Mouse (Mus musculus) testis, postnatal 14 days (tissue): ENCODE results near the gene Tenm3.

Experiments
- DNase-seq: peaks from one replicate; pipeline ENCODE4 v3.0.0; 2021; ENCODE audit warnings: low spot score

Gene Tenm3

DNA sequence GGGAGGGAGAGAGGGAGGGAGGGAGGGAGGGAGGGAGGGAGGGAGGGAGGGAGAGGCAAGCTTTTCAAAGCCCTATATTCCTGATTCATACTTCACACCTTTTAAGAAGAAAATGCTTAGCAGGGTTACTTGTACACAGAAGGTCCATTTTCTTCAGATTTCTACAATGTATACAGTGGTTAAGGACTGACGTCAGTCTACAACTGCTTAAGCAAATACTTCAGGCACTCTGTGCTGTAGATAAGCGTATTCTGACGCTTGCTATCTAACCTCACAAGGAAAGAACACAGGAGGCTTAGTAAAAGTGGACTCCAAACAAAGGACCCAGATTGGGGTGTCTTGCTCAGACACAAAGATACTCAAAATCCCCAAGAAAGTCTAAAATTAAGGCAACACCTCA, 34.6 kb downstream of the Tenm3 start:
- DNase-seq = no peak

DNA sequence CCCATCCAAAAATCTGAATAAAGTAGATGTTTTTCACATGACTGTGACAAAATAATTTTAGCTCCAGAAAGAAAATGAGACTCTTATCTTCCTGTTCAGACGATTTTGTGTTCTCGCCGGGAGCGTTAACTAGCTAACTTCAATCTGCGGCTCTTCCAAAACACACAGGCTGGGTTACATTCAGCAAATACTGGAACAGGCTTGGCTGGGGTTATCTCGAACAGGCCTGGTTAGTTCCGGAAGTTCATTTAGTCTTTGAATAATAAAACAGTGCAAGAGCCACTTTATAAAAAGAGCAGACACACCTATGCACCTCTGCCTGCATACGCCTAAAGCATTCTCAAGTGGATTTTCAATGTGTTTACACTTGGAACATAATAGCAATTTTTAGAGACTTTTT, 40.7 kb downstream of the Tenm3 start:
- no peak for DNase-seq

DNA sequence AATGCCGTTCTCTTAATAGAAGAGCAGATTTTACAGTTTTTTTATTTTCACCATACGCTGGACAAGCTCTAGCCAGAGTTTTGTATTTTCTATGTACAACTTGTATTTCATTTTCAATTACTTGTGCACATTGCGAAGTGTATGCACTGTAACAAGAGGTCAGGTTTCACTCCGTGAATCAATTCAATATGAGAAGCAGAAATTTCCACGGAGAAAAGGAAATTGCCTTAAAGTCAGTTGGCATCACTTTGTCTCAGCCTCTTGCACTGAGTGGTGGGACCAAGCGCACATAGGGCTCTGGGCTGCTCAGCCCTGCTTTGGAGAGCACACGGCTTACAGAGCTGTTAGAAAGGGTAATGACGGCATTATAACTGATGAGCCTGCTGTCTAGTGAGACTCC, 41.5 kb downstream of the Tenm3 start:
- no peak for DNase-seq

DNA sequence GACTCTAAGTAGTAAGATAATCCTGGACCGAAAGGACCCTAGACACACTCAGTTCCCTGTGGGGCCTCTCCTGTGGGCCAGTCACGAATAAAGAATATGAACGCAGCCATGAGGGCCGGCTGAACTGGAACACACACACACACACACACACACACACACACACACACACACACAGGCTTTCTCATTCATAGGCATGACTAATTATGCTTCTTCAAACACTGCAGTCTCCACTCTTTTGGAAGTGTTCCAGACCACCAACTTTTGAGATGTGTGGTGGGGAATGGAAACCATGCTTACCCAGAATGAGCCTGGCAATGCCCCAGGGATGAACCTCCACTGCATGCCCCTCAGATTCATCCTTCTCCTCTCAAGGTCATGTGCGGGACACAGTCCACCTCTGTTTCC, 45.8 kb downstream of the Tenm3 start:
- no peak for DNase-seq

DNA sequence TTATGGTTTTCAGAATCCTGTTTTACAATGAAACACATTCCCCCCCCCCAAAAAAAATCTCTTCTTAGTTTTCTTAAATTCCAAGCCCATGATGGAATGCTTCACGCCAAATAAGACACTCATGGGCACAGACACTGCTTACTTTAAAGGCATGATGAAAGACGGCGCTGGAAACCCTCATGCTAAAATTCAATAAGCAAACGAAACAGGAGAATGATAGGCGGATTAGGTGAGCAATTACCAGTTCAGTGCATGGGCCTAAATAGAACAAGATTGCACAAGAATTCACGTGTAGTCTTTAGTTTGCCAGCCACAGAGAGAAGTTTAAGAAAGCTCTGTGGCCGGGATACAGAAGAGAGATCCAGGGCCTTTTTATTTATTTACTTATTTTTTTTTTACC, 49.5 kb downstream of the Tenm3 start:
- no peak for DNase-seq

DNA sequence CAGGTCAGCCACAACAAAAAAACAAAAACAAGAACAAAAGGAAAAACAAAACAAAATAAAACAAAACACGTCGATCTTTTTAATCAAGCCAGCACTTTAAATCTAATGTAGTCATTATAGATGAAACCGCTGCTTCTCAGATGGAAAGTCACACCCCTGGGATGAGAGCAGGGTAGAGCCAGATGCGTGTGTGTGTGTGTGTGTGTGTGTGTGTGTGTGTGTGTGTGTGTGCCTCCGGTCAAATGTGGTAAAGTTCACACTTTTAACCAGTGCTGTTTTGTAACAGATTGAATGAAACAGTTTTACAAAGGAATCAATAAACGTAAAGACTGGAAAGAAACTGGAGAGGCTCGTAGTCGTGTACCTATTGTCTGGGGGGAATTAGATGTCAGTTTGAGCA, 50.0 kb downstream of the Tenm3 start:
- no peak for DNase-seq

DNA sequence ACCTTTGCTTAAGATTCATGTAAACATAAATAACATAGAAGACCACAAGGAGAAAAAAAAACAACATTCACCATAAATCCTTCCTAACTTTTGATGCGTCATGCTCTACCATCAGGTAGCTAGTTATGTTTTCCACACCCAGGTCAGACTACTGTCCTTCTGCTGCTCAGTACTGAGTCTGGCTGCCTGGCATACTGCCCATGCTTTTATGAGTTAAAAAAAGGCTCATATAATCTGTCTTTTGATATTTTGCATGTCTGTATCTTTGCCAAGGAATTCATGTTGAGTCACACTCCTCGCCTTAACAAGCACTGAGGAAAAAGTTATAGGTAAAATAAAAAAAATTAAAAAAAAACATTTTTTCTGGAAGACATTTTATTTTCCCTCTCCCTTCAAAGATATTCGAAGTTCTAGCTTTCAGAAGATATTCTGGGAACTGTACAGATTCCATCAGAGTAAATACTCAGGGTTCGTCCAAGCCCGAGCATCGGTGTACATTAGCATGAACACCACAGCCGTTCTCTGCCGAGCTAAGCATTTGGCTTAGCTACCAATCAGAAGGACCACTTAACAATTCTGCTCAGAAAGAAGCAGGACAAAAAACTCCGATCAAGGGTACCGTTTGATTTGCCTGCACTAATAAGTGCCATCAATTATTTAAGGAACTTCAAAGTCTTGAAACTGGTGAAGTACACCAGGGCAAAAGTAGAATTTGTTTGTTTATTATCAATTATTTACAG, 51.0 kb downstream of the Tenm3 start:
- no peak for DNase-seq

DNA sequence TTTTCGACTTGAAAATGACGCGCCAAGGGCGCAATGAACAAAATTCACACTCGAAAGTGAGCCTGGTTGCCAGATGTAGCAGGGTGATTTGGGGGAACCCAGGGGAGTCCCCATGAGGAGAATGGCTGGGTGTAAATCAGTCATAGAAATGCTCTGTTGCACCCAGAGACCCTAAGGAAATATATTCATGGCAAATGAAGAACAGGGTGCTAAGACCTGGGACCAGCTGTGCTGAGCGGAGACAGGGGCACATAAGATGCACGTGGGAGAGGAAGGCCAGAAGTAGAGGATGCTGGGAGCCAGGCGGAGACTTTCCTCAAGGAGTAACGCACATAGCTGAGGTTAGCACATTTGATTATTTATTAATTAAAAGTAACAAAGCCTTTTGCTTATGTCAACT, 60.4 kb downstream of the Tenm3 start:
- no peak for DNase-seq

DNA sequence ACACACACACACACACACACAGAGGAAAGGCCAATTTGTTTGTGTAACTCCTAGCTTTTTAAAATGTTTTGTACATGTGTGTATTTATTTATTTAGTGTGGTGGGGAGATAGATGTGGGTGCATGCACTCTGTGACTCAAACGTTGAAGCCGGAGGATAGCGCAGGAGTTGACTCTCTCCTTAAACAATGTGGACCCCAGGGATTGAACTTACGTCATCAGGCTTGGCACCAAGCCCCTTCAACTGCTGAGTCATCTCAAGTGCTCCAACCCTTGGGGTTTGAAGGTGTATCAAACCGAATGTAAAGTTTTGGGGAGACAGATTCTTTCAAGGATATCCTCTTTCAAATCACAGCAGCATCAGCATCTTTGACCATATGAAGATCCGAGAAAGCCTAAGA, 63.1 kb downstream of the Tenm3 start:
- DNase-seq = no peak

DNA sequence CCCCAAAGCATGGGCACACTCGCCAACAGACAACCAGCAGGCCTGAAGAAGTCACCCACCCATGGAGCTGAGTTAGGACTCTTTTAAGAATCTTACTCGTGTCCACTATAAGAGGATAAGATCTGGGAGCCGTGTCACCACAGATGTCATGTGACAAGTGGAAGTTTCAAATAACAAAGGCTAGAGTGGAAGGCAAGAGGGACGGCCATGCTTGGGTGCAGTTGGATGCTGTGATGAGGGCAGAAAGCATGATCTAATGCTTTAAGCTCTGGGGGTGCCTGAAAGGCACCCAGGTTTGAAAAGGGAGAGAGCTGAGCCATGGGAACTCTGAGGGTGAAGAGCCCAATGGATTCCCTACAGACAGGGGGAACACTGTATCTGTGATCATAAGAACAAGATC, 64.6 kb downstream of the Tenm3 start:
- DNase-seq = no peak

DNA sequence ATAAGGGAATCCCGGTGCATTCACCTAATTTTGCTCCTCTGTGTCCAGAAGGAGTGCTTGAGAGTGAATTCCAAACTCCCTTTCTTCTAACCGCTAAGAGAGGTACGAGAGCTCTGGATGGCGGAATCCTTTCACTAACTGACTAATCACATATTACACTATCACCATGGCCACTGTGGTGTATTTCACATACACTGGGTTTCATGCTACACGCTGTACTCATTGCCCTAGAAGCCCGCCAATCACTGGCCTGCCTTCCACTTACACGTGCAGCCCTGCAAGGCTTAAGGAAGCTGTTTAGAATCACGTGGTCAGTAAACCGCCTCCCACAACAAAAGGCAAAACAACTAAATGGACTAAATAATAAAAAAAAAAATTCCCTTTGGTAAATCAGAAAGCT, 67.7 kb downstream of the Tenm3 start:
- DNase-seq = no peak

DNA sequence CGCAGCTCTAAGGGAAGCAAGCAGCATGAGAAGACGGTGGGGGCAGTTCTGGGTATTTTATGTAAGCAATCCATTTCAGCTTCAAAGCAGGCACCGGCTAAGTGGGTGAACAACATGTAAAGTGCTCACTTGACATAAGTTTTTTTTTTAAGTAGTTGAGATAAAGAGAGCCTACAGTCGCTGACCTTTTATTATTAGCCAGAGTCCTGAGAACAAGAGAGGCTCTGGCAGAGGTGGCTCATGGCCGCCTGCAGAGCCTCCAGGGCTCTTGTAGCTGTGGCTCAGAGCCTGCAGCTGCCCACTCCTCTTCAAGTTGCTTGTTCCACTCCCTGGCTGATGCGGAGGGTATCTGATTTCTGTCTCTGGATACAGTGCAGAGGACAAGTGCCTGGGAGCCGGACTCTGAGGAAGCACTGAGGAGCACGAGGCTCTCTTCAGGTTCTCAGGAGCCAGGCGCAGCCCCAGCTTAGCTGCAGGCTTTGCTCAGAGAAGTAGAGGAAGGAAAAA, 68.2 kb downstream of the Tenm3 start:
- DNase-seq = no peak

DNA sequence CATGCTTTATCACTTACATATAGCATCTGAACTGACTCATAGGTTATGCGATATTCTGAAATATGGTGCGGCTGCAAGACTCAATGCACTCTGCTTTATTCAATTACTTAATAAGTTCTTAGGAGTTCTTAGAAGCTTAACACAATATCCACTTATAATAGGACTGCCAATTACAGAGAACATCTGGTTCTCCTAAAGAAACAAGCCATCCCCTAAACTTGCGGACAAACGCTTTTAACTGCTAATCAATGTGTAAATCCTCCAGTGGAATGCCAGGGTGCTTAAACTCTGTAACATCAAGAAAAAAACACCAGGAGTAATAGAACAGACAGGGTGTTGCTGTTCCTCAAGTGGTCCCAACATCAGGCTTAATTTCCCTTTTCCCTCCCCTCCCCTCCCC, 68.9 kb downstream of the Tenm3 start:
- no peak for DNase-seq

DNA sequence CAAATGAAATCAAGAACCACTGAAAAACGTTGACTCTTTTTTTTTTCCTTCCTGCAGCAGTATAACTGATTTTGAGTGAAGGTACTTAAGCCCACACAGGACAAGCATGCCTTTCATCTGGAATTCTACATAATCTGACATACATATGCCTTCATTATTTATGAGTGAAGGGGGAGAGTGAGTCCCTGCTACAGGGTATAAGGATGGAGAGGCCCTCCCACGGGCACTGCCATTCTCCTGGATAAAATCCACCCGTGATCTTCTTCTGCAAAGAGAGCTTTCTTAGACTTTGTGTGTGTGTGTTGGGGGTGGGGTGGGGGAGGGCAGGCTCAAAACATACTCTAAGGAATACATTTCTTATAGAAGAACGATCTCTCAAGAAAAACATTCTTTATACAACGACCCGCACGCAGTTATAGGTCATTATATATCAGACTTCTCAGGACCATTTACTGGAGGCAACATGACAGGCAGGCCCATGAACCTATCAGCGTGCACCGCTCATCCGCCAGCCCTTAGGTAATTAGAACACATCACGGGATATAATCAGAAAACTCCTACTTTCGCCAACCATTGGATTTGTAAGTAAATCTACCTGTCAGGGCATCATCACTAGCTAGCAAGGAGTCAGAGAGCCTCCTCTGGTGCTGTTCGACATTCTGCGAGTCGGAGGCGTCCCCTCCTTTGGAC, 77.1 kb downstream of the Tenm3 start:
- no peak for DNase-seq

DNA sequence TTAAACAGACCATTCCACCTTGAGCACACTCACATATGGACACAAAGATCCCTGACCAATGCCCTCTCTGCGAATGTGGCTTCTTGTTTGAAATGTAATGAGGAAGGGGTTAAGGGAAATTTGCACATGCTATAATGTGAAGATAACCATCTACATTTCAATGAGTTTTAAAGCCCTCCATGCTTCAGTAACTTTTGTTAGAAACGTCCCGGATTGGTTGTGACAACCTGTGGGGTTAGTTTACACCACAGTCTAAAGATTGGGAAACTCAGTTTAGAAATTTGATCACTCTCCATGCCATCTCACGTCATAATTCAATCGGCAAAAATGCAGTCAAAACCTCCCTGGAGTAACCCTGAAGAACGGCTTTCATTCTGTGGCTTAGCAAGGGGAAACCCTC, 78.5 kb downstream of the Tenm3 start:
- no peak for DNase-seq

DNA sequence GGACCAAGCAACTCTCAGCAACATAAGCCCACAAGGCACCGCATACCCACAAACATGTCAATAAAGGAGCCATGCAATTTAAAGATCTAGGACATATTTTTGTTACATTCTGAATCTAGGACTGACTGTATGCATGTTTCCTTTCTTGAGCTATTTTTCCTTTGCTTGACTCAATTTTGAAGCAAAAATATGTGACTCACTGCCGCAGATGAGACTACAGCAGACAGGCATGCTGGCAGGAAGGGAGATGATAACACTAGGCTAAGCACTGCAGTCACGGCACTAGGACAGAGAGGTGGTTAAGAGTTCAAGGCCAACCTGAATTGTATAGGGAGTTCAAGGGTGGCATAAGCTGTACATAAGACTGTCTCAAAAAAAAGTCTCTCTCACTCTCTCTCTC, 79.7 kb downstream of the Tenm3 start:
- DNase-seq = no peak

DNA sequence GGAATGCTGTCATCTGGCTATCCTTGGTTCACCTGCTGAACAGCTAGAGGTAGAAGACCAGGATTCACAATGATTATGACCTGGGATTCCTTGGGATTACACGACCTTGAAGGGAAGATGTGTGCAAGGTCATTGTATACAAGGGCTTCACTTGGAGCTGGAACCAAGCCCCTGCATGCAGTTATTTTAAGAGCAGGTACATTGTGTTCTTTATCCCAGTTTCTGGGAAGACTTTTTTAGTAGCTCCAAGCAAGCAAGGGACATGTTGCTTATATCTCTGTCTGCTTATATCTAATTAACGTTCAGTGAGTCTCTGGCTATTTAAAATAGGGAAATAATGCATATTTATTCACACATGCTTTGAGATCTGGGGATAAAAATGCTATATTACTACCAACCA, 86.9 kb downstream of the Tenm3 start:
- no peak for DNase-seq

DNA sequence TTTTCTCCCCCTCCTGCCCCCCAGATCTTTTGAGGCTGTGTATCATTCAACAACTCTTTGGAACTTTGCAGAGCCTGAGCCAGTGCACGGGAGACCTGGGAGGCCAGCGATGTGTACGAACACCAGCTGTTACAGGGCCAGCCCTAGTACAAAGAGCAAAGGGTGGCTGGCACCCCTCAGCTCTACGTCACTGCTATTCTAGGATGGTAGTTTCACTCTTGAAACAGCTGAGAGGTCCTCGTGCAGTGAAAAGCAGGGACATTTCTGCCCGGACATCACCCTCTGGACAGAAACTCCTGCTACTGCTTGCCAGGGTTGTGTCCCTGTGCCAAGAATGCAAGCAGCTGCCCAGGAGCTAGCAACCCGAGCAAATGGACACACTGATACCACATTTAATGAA, 88.3 kb downstream of the Tenm3 start:
- no peak for DNase-seq

DNA sequence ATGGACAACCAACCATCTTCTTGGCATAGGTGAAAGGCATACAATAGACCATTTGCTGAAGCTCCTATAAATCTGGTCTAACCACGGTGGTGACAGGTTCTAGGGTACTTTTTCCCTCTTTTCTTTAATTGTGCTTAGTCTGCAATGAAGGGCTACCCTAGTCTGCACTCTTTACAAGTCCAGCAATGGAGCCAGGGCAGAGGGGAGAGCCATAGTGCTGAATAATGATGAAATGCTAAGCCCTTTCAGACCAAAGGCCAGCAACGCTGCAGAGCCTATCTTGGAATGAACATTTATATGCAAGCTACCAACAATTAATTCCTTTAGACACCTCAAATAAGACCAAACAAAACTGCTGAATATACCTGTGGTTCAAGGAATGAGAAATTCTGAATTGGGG, 88.8 kb downstream of the Tenm3 start:
- no peak for DNase-seq

DNA sequence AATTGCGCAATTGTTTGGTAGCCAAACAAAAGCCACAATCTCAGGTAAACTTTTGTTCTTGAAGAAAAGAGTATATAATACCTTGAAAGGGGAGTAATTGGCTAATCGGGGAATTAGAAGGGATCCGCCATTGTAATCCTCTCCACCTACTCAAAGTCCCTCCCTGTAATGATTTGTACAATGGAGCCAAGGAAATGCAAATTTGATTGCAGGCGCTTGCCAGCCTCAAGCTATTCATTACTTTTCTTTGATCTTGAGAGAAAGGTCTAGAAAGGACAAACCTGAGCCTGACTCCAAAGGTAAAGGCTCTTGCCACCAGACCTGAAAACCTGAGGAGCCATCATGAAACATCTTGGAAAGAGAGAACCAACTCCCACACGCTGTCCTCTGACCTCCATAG, 91.8 kb downstream of the Tenm3 start:
- DNase-seq = no peak

DNA sequence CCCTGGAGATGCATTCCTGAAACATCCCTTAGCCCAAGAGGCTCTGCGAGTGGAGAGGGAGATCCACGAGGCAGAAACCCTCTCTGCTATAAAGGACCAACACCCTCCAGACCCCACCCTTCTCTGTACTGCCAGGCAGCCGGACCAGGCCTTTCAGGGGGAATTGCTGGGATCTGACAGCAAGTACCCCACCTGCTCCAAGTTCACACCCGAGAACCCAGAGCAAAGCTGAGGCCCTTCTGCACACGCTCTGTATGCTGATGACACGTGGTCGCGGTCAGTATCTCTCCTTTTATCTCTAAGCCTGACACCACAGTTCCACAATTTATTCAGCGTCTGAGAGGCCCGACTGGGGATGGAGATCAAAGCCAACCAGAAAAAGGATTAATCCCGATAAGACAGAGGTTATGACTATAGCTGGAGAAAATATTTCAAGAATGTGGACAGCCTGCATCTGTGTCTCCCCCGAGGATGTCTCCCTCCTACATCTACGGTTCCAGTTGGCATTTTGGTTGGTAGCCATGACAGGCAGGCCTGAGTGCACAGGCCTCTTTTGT, 95.2 kb downstream of the Tenm3 start:
- no peak for DNase-seq

DNA sequence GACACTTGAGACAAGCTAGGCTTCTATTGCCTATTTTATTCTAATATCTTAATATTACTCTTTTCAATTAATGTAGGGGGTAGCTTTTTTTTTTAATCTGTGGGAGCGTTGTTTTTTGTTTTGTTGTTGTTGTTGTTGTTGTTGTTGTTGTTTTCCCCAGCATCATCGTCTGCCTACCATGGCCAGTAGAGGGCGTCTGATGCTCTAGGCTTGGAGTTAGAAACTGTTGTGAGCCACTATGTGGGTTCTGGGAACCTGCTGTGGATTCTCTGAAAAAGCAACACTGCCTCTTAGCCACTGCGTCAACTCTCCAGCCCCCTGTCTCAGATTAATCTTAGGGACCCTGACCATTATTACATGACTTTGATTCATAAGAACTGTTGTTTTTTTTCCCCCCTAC, 99.8 kb downstream of the Tenm3 start:
- DNase-seq = no peak

DNA sequence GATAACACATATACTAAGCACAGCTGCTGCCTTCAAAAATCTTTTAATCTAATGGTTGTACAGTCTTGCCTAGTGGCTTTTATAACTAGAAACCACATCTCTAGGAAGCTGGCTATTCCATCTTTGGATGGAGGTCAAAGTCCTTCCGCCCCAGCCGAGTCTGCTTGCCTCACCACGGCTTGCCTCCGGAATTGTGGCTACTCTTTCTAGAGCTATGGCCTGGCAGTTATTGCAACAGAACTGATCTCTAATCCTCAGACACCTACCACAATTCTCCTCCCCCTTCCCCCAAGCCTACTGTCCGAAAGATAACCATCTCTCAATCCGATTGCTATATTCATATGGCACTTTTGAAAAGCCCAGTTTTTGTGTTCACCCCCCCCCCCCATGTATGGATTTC, 101.0 kb downstream of the Tenm3 start:
- no peak for DNase-seq

DNA sequence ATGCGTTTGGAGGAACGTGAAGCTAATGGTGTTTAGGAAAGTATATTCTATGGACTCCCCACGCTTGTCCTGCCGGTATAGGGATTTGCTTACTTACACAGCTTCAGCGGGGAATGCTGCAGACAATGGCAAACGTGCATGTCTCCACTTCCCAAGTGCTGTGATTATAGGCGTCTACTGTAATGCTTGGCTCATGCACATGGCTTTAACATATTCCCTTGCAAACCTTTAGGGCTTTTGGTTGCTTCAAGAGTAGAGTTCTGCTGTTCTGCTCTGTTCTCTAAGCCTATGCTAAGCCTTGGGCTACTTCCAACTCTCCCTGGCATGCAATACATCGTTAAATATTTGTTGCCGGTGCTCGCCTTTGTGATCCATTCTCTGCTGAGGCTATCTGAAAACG, 102.8 kb downstream of the Tenm3 start:
- DNase-seq = no peak
